Mouse (Mus musculus) activated CD4-positive, CD25-positive, alpha-beta regulatory T cell, adult 4 months (primary cell): ENCODE measurements at regions not wholly inside any gene's neighbourhood (a gene's known extent, or its start where the extent isn't known, plus 50 kb on each side); places are given as distances from the start of the nearest gene placed in this dataset.
"Not testable (repeated sequence)": the region's sequence is repeated elsewhere in the genome, so short reads cannot be mapped to it uniquely, and the experiment has no call there.

Experiments
- ATAC-seq: one replicate; pipeline ENCODE4 v1.8.0; 2017

GRCm38 (mm10) chr6:31898609-31899008 is 151.4 kb upstream of the 1700012A03Rik start:
- ATAC-seq: no peak

- no peak for ATAC-seq
These were observed 153.0 kb upstream of the 1700012A03Rik start for GRCm38 (mm10) chr6:31897001-31897400.

DNA sequence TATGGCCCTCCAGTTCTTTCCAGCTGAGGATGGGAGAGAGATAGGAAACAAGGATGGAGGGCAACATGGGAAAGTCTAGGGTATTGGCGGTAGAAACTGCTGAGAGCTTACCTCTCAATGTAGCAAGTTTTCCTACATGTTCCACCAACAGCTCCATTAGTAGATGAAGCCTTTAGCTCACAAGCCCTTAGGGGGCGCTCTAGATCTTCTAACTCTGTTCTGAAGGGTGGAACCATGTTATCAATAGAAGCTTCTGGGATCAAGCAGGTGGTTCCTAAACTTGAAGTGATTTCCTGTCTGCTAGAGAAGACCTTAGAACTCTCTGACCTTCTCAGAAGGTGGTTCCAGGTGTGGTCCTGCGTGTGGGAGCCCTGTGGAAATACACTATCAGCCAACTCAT is 154.2 kb upstream of the 1700012A03Rik start:
- no peak for ATAC-seq

- no peak for ATAC-seq
These were observed 163.1 kb upstream of the 1700012A03Rik start for GRCm38 (mm10) chr6:31886931-31887330.

- not testable (repeated sequence) for ATAC-seq
These were observed 164.8 kb upstream of the 1700012A03Rik start for GRCm38 (mm10) chr6:31885196-31885595.

DNA sequence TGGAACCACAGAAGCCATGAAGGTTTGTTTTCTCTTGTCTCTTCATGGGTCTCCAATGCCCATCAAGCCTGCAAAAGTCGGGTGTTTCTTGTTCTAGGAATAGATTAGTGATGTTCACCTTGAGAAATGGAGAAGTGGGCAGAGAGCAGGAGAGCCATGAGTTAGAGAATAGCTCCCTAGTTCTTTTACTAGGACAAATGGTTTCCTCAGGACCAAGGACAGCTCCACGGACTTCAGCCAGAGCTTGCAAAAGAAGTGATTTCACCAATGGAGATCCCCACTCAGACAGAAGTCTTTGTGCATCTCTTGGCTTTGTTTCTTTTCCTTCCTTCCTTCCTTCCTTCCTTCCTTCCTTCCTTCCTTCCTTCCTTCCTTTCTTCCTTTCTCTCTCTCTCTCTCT is 166.3 kb upstream of the 1700012A03Rik start:
- ATAC-seq: no peak

DNA sequence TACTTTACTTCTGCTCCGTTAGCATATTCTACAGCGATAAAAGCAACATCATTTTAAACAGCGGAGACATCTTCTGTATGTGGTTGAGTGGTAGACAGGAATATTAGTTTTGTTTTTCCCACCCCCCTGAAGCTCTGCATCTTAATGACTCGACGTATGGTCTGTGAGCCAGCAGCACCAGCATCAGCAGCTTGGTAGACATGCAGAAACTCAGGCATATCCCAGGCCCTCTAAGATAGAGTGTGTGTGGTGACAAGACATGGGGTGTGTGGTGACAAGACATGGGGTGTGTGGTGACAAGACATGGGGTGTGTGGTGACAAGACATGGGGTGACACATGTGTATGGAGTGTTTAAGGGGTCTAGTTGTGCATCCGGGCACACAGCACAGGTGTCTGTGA is 175.4 kb upstream of the 1700012A03Rik start:
- ATAC-seq: no peak

- ATAC-seq: no peak
These were observed 176.1 kb upstream of the 1700012A03Rik start for GRCm38 (mm10) chr6:31873911-31874310.

GRCm38 (mm10) chr6:31871766-31872165 is 178.3 kb upstream of the 1700012A03Rik start:
- ATAC-seq: no peak

DNA sequence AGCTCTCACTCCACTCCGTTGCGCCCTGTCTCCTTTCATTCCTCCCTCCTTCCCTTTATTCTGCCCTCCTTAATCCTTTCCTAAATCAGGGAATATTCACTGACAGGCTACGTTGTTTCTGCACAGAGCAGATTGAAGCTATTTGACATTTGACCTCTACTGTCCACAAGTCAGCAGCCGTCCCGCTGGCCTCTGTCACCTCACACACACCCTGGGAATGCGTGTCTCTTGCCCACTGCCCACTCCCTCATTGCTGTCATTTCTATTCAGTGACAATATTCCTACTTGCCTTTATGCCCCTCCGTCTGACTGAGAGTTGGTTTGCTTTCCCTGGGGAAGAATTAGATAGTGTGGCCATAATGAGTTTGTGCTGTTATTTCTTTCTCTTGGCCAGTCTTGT is 188.1 kb upstream of the 1700012A03Rik start:
- ATAC-seq: no peak

GRCm38 (mm10) chr6:31859621-31860020 is 190.4 kb upstream of the 1700012A03Rik start:
- no peak for ATAC-seq

- no peak for ATAC-seq
These were observed 195.8 kb upstream of the 1700012A03Rik start for GRCm38 (mm10) chr6:31854261-31854660.

DNA sequence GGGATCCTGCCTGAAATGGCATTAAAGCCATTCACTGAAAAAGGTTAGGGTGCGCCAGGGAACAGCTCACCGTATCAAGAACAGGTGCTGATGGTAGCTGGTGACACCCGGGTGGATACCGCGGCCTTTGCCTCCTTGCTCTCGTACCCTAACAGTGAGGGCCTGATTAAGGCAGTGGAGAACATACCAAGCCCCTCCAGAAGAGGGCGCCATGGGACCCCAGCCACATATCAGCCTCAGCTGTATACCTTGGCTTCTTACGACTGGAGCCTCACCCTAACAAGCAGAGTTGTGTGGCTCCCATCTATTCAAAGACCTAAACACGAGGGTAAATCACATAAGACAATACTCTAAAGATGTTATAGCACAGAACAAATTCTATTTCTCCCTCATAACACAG is 203.7 kb upstream of the 1700012A03Rik start:
- no peak for ATAC-seq

GRCm38 (mm10) chr6:31845671-31846070 is 204.4 kb upstream of the 1700012A03Rik start:
- ATAC-seq: no peak

- no peak for ATAC-seq
These were observed 209.4 kb upstream of the 1700012A03Rik start for GRCm38 (mm10) chr6:31840621-31841020.

- ATAC-seq: no peak
These were observed 211.5 kb upstream of the 1700012A03Rik start for GRCm38 (mm10) chr6:31838588-31838987.

DNA sequence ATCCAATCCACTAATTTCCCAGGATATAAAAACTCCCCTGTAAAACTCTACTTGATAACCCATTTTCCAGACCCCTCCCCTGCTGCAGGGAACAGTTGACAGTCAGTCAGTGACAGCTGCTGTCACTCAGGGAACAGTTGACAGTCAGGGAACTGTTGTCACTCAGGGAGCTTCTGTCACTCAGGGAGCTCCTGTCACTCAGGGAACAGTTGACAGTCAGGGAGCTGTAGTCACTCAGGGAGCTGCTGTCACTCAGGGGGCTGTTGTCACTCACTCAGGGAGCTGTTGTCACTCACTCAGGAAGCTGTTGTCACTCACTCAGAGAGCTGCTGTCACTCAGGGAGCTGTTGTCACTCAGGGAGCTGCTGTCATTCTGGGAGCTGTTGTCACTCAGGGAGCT is 214.3 kb upstream of the 1700012A03Rik start:
- no peak for ATAC-seq

GRCm38 (mm10) chr6:31834503-31834902 is 215.5 kb upstream of the 1700012A03Rik start:
- no peak for ATAC-seq

DNA sequence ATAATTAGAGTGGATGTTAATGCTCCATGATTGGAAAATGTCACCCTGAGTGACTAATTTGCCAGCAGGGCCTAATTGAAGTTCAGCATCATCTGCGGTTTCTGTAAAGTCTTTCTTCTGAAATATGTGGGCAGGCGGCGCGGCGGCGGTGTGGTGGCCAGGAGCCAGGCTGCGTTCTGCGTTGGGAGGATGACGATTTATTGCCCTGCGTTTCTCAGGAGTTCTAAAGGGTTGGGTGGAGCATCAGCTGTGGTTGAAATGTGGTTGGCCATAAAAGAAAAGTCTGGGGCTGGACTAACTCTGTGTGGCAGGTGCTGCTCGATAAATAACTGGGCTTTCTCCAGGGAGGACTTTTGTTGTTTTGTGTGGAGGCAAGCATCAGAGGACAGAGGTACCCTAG is 219.4 kb upstream of the 1700012A03Rik start:
- ATAC-seq: no peak

DNA sequence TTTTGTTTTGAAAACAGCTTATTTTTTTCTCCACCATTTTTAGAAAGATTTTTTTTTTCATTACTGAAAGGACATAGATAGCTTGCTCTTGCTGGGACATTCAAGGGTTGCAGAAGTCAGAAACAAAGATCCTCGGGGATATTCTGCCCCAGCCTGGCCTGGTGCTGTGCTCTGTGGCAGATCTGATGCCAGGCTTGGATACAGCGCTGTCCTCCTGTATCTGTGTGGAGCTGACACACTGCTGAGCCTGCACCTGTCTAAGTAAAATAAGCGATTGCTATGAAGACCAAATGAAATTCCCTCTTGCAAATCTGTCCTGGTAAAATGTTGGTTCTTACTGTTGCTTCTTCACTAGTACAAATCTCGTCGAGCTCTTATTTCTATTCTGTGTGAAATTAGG is 226.4 kb upstream of the 1700012A03Rik start:
- ATAC-seq: no peak

- ATAC-seq: no peak
These were observed 227.6 kb upstream of the 1700012A03Rik start for GRCm38 (mm10) chr6:31822186-31823085.

DNA sequence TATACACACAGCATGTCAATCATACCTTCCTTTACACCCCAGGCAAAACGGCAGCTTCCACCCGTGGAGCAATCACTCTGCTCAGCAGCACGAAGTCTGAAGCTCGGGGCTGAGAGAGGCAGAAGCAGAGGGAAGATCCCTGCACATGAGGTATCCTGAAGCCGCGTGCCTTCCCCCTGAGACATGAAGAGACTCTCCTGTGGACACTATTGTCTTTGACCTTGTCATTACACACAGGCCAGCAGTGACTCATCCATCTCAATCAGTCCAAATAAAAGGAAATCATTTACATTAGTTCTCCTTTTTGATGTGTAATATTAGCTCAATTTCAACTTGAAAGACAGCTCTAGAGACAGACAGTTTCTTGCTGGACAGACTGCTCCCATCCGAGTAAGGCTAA is 228.4 kb upstream of the 1700012A03Rik start:
- no peak for ATAC-seq

GRCm38 (mm10) chr6:31817640-31818039 is 232.4 kb upstream of the 1700012A03Rik start:
- no peak for ATAC-seq

DNA sequence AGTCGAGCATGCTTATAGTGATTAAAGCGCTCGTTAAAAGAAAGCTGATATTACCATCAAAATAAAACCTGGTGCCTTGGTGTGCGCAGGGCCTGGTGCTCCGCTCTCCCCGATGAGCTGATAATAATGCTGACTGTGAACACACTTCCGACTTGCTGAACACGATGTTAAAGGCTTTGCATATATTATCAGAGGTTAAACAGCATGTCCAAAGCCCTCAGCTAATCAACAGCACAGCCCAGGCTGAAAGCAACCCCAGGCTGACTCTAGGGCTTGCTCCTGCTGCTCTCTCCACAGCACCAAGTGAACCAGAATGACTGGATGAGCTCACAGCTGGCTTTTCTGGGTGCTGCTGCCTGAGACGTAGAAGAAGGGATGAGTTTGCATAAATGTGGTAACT is 238.2 kb upstream of the 1700012A03Rik start:
- ATAC-seq: no peak
